Mouse (Mus musculus) neutrophil, adult 59 days (primary cell): ENCODE data around the gene Ehd1. TPM values are rescaled to one million over a fixed set of nuclear protein-coding genes. Genes with fewer than 3 reads are reported as not detected.

ENCODE experiments used
- total RNA-seq, 2 experiments: library from RNA; stranded (reverse); gene quantifications; 1 replicate in 1 of 2; 2 replicates in 1 of 2; pipeline ENCODE4 v1.2.4; 2023

Ehd1 gene
- 100 to 1,000 TPM; 224 to 254 TPM for total RNA-seq

DNA sequence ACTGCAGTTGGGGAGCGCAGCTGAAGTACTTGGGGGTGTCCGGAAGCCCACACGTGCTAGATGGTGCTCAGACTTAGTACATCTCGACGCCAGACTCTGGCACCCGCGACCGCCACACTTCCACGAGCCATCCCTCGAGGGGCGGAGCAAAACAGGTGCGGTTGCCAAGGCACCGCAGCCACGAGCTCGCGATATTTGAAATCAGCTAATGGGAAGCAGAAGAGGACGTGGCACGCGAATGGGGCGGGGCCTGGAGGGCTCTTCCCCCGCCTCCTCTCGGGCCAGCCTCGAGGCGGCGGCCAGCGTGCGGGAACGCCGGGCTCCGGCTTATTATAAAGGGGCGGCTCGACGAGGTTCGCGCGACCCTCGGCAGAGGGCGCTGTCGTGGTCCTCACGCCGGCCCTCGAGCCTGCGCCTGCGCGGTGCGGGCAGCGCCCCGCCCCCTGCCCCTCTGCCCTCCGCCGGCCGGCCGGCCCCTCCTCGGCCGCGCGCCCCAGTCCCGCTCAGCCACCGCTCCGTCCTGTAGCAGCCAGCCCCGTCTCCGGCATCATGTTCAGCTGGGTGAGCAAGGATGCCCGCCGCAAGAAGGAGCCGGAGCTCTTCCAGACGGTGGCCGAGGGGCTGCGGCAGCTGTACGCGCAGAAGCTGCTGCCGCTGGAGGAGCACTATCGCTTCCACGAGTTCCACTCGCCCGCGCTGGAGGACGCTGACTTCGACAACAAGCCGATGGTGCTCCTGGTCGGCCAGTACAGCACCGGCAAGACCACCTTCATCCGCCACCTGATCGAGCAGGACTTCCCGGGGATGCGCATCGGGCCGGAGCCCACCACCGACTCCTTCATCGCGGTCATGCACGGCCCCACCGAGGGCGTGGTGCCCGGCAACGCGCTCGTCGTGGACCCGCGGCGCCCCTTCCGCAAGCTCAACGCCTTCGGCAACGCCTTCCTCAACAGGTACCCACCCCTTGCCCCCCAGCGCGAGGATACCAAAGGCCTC lies at the start of gene Ehd1:
Gene Ehd1 (plus strand): TSS at position 300 of the 996 bp plus-strand sequence.

DNA sequence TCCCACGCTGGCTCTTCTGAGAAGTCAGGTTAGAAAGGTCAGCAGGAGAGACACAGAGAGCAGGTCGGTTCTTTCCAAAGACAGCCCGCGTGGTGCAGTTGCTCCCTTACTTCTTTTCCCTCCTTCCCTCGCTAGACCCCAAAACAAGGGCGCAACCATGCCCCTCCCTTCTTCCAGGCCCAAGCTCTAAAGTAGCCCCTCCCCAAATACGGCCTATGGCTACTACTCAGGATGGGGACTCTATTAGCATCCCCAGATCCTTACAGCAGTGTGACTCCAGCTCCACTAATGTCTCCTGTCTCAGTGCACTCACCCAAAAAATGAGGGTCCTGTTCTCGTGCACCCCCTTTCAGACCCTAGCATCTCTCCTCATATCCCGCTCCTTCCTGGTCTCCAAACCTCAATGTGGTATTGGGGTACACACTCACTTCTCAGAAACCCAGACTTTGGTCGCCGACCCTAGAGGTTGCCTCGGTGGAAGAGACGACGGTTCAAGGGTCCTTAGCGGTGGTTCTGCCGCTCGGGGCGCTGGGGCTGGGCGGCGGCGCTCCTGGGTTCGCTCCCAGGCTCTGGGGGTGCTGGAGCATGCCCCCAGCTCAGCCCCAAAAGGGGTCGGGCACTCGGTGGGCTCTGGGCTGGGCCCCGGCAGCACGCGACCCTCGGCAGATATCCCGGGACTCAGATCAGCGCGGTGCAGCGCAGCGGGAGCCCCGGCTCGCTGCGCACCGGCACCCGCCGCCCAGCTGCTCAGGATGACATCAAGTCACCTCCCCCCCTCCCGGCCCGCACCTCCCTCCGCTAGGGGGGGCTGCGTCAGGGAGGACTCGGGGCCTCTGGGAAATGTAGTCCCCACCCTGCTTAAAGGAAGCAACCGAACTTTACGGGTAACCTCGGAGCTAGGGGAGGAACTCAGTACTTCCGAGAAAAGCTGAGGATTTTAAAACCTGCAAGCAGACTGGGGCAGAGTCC lies 41.2 kb upstream of the Ehd1 start, which contains the start of gene Ppp2r5b:
Gene Ppp2r5b (minus strand): TSS at position 789 of the 969 bp plus-strand sequence.

DNA sequence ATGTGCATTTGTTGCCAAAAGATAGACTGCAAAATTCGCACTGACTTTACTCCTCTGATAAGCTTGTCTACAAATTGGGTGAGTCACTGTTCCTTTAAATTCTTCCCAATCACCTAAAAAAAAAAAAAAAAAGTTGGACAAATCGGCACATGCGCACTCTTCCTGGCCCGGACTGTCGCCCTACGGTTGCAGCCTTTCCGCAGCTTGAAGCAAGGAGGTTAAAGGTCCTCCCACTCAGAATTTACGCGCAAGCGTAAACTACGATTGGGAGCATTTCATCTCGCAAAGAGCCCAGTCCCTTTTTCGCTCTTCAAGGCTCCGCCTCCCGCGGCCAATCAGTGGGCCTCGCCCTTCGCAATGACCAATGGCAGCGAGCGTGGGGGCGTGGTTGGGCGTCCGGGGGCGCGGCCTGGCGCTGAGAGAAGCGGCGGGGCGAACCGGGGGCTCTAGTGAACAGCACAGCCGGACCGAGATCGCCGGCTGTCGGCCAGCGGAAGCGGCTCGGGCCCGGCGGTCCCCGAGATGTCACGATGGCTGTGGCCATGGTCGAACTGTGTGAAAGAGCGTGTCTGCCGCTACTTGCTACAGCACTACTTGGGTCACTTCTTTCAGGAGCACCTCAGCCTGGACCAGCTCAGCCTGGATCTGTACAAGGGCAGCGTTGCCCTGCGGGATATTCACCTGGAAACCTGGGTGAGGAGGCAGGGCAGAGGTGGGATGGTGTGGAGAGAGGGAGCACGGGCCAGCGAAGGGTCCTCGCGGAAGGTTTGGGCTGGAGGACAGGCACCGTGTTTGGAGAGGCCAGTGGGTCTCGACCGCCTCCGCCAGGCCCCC lies 35.0 kb upstream of the Ehd1 start, which contains the start of gene Atg2a:
Gene Atg2a (plus strand): TSS at position 395 of the 834 bp plus-strand sequence.

DNA sequence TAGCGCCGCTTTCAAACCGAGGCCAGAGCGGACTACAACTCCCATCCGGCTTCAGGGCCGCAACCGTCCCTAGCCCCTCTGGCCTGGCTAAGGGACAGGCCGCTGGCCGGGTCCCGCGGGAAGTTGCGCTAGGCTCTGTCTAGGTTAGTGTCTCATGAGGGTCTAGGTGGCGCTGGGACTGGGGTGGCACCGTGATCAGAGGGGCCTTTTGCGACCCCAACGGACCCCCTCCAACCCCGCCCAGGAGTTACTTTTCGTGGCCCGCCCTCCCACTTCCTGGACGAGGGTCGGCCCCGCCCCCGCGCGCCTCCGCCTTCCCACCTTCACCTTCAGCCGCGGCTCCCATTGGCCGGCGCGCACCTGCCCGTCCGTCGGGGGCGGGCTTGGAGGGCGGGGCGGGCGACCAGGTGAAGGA lies 29.6 kb downstream of the Ehd1 start, which contains the start of gene Cdc42bpg:
Gene Cdc42bpg (plus strand): TSS at position 320 of the 415 bp plus-strand sequence.

DNA sequence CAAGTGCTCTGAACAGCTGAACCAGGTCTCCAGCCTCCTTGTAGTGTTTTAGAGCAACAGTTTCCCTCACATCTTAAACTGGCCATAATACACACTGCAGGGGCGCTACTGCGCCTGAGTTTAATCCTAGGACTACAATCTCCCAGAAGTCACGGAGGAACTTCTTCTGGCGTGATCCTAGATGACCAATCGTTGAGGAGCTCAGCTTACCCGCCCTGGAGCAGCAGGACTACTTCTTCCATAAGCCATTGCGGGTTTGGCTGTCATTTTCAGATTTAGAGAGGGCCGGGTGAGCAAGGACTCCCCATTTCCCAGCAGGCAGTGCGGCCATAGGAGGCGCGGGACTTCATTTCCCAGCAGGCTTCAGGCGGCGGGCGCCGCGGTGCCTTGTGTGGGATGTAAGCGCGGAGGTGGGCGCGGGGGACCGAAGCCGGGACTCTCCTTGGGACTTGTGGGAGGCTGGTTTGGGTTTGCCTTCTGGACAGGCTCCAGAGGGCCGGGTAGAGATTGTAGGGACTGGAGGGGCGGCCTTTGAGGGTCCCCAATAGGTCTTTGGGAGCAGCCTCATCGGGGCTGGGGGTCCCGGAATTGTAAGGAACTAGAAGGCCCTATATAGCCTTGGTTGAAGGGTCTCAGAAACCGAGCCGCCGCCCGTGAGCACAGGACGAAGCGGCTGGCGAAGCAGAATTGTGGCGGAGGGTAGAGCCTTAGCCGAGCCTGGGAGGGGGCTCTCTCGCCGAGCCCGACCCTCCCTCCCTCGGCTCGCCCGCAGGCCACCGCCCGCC lies 58.3 kb downstream of the Ehd1 start, which contains the start of gene Men1:
Gene Men1 (plus strand): TSS at position 307 of the 785 bp plus-strand sequence.

DNA sequence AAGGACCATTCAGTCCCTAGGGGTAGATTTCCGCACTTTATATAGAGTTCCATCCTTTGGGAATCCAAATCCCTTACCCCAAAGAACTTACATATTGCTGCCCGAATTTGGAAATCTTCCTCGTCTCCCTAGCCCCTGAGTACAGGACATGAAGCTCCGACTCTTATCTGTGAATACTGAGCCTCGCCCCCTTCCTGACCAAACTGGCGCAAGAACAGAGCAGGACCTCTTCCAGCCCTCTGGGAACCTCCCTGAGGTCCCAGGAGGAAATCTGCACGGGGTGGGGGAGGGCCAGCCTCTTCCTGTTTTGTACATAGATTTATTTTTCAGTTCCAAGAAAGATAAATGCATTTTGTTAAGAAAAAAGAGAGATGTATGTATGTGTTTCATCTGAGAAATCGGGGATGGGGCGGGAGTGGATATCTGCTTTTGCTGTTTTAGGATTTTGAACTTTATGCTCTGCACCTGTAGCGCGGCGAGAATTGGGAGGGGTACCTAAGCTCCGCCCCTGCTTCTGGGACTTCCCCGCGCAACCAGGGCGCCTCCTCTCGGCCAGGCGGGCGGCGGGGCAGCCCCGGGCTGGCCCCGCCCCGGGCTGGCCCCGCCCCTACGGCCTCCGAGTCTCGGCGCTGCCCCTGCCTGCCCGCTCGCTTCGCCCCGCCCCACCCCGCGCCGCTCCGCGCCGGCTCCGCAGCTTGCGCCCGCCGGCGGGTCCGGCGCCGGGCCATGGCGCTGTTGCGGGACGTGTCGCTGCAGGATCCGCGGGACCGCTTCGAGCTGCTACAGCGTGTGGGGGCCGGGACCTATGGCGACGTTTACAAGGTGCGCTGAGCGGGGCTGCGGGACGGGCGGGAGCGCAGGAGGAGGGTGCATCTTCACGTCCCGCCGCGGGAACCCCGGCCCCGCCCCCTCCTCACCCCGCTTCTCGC lies 64.3 kb downstream of the Ehd1 start, which contains the start of gene Map4k2:
Gene Map4k2 (plus strand): TSS at position 612 of the 929 bp plus-strand sequence.

Other genes starting within 250 kb of the Ehd1 start
- gene Syvn1, start 230.1 kb upstream of the Ehd1 start, total RNA-seq, result 10 to 100 TPM; 45.6 to 51.2 TPM
- gene Mrpl49, start 218.9 kb upstream of the Ehd1 start, total RNA-seq, result 10 to 100 TPM; 15.8 to 16.7 TPM
- gene Fau, start 218.9 kb upstream of the Ehd1 start, total RNA-seq, result 1,000 to 10,000 TPM; 1,540 to 1,651 TPM
- 10 to 100 TPM; 11.2 to 11.7 TPM for gene Znhit2, start 215.5 kb upstream of the Ehd1 start, total RNA-seq
- 1 to 10 TPM; 9.6 to 9.7 TPM for gene Tm7sf2, start 208.4 kb upstream of the Ehd1 start, total RNA-seq
- 10 to 100 TPM; 70.3 to 87.1 TPM for gene Vps51, start 199.5 kb upstream of the Ehd1 start, total RNA-seq
- gene Tmem262, start 196.7 kb upstream of the Ehd1 start, total RNA-seq, result not detected
- under 1 TPM in 1 of 2 experiments, not detected in 1; 0.71 TPM for gene Gm28374, start 194.5 kb upstream of the Ehd1 start, total RNA-seq
- 10 to 100 TPM; 38.5 to 39.7 TPM for gene Zfpl1, start 191.8 kb upstream of the Ehd1 start, total RNA-seq
- gene Cdca5, start 191.7 kb upstream of the Ehd1 start, total RNA-seq, result 10 to 100 TPM; 26.1 to 30.9 TPM
- 1 to 10 TPM; 1.1 to 1.9 TPM for gene AC131692.1, start 182.3 kb upstream of the Ehd1 start, total RNA-seq
- gene Naaladl1, start 170.9 kb upstream of the Ehd1 start, total RNA-seq, result under 1 TPM; 0.49 to 0.60 TPM
- 1 to 10 TPM; 5.2 to 6.0 TPM for gene Sac3d1, start 158.1 kb upstream of the Ehd1 start, total RNA-seq
- 10 to 100 TPM; 13.6 to 17.3 TPM for gene Snx15, start 148.4 kb upstream of the Ehd1 start, total RNA-seq
- under 1 TPM in 1 of 2 experiments, not detected in 1; 0.42 TPM for gene Batf2, start 135.7 kb upstream of the Ehd1 start, total RNA-seq
- gene Arl2, start 135.2 kb upstream of the Ehd1 start, total RNA-seq, result 10 to 100 TPM; 11.0 to 12.8 TPM
- gene Majin, start 92.3 kb upstream of the Ehd1 start, total RNA-seq, result not detected
- gene Gpha2, start 50.3 kb upstream of the Ehd1 start, total RNA-seq, result not detected
- 10 to 100 TPM; 14.6 to 20.9 TPM for gene Ppp2r5b, start 40.9 kb upstream of the Ehd1 start, total RNA-seq
- 100 to 1,000 TPM; 186 to 206 TPM for gene Atg2a, start 35.1 kb upstream of the Ehd1 start, total RNA-seq
- 10 to 100 TPM; 10.1 to 13.7 TPM for gene Cdc42bpg, start 29.7 kb downstream of the Ehd1 start, total RNA-seq
- 10 to 100 TPM; 20.2 to 21.2 TPM for gene Men1, start 58.3 kb downstream of the Ehd1 start, total RNA-seq
- 100 to 1,000 TPM; 393 to 423 TPM for gene Map4k2, start 64.4 kb downstream of the Ehd1 start, total RNA-seq
- gene Sf1, start 87.0 kb downstream of the Ehd1 start, total RNA-seq, result 100 to 1,000 TPM; 481 to 491 TPM
- gene Pygm, start 107.7 kb downstream of the Ehd1 start, total RNA-seq, result 1 to 10 TPM; 4.8 to 7.8 TPM
- 100 to 1,000 TPM; 442 to 453 TPM for gene Rasgrp2, start 122.6 kb downstream of the Ehd1 start, total RNA-seq
- gene Nrxn2, start 142.0 kb downstream of the Ehd1 start, total RNA-seq, result under 1 TPM; 0.18 to 0.71 TPM